Comparison of ENCODE assay signal across 20 mouse cellular contexts in the genomic region with DNA sequence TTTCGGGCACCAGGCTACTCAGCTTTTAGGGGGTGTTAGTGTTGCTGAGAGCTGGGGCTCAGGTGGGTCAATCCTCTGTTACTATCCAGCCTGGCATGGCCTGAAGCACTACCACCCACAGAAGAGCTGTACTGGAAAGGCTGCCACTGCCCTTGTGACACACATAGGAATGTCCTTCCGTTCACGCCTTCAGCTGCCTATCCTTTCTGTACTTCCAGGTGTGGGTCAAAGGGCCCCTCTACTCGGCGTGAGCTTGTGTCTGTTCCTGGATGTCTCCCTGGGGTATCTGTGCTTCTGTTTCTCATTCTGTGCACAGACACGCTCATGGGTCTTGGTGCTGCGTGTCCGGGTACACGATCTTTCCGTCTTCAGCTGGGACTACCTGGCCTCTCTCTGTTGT.
"Had no signal": no experiment of that assay in that cellular context is flagged by ENCODE, and none has a peak within 500 bp of the region (broad histone marks: within the 10 kb centered on the region; RNA-seq: fewer than 3 reads in every experiment).

No protein-coding gene starts in this region.

- H3K27ac ChIP-seq: heart, embryonic 10.5 days; hindbrain, embryonic 12.5 days; hindbrain, embryonic 14.5 days; intestine, embryonic 15.5 days; limb, embryonic 12.5 days; liver, embryonic 13.5 days; liver, embryonic 15.5 days had no signal

- H3K27me3 ChIP-seq: hindbrain, embryonic 12.5 days; liver, embryonic 13.5 days; liver, embryonic 15.5 days had no signal

- H3K4me1 ChIP-seq: liver, embryonic 13.5 days; liver, embryonic 15.5 days had no signal

- H3K4me3 ChIP-seq: heart, embryonic 10.5 days; heart, embryonic 12.5 days; hindbrain, embryonic 12.5 days; intestine, embryonic 15.5 days; limb, embryonic 12.5 days; liver, embryonic 13.5 days; liver, embryonic 15.5 days had no signal

- H3K4me2 ChIP-seq: heart, embryonic 12.5 days; hindbrain, embryonic 12.5 days; hindbrain, embryonic 14.5 days; intestine, embryonic 15.5 days; limb, embryonic 12.5 days; liver, embryonic 11.5 days; liver, embryonic 13.5 days; liver, embryonic 15.5 days had no signal

- DNase-seq: gastrocnemius, postnatal 10 days; gastrocnemius, postnatal 25 days; heart, adult 18-20 months; heart, postnatal 4 days; kidney, adult 8-10 months; layer of hippocampus, adult 9-11 months; layer of hippocampus, postnatal 36 days; left cerebral cortex, postnatal 4 days; liver; liver, embryonic 13.5 days had no signal

- H3K9ac ChIP-seq: heart, embryonic 12.5 days; hindbrain, embryonic 12.5 days; hindbrain, embryonic 14.5 days; intestine, embryonic 15.5 days; limb, embryonic 12.5 days; liver, embryonic 13.5 days; liver, embryonic 15.5 days had no signal

- ATAC-seq: inflammation-experienced regulatory T-cells, adult 6 months; intestine, embryonic 15.5 days; intestine, postnatal 0 days had no signal

- H3K9me3 ChIP-seq: heart, embryonic 10.5 days; heart, embryonic 12.5 days; hindbrain, embryonic 12.5 days; intestine, embryonic 15.5 days; limb, embryonic 12.5 days; liver, embryonic 13.5 days; liver, embryonic 15.5 days had no signal

- H3K36me3 ChIP-seq: heart, embryonic 10.5 days; heart, embryonic 12.5 days; hindbrain, embryonic 12.5 days; intestine, embryonic 15.5 days; limb, embryonic 12.5 days; liver, embryonic 13.5 days; liver, embryonic 15.5 days had no signal
